Mouse (Mus musculus): Measurements from ENCODE around the gene Prox2.

GRCm38 (mm10) chr12:85109426-85109825 lies 1.1 kb downstream of the Prox2 start:
- TF ChIP-seq POLR2A (IDR thresholded peaks at IDR 0.05; ENCODE audit: control insufficient read depth, low read depth, low read length) = no peak
- no peak for TF ChIP-seq CTCF (IDR thresholded peaks at IDR 0.05; ENCODE audit: control insufficient read depth, insufficient read depth, insufficient replicate concordance, low read depth, low read length)

All from testis, adult 2 months (tissue).